Mouse (Mus musculus): ENCODE measurements at regions not wholly inside any gene's neighbourhood (a gene's known extent, or its start where the extent isn't known, plus 50 kb on each side); places are given as distances from the start of the nearest gene placed in this dataset.
"Not testable (repeated sequence)": the region's sequence is repeated elsewhere in the genome, so short reads cannot be mapped to it uniquely, and the experiment has no call there.

DNA sequence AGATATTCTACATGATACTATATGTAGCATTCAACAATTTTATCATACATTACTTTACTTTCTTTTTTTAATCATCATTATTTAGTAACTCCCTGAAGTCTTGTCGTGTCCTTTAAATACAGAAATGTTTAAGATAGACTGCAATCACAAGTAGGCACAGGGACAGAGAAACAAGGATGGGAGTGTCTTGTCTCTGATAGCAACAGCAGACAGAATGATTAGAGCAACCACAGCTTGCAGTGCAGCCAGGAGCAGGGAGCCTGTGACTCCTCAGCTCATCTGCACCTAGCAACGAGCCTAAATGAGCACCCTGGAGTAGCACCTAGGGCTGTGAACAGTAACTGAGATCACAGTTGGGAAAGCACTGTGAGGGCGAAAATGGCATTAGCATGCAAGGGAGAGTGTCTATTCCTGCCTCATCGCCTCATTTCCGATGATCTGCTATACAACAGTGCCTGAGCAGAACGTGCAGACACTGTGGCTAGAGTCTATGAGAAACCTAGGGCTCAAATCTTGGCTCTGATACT is 467.4 kb upstream of the Kif18a start:
- no peaks in the 10 kb centered on the region for H3K4me1 ChIP-seq (ENCODE audit: control insufficient read depth, insufficient read depth, low read length)
- 64% methylated on average over 6 of the region's 6 CpGs for WGBS
- H3K27ac ChIP-seq (ENCODE audit: insufficient read depth, low read length) = no peak overlapping the region
- DNase-seq = no peak
- H3K27me3 ChIP-seq (ENCODE audit: control insufficient read depth, insufficient read depth, low read length) = no peaks in the 10 kb centered on the region
- TF ChIP-seq CTCF (IDR thresholded peaks at IDR 0.05; ENCODE audit: borderline replicate concordance, insufficient read depth, low read depth, low read length) = no peak
- no peak for TF ChIP-seq POLR2A (IDR thresholded peaks at IDR 0.05; ENCODE audit: borderline replicate concordance, insufficient read depth, low read length)
- no peak overlapping the region for H3K4me3 ChIP-seq (replicated peaks; ENCODE audit: insufficient read depth, low read depth, low read length)

DNA sequence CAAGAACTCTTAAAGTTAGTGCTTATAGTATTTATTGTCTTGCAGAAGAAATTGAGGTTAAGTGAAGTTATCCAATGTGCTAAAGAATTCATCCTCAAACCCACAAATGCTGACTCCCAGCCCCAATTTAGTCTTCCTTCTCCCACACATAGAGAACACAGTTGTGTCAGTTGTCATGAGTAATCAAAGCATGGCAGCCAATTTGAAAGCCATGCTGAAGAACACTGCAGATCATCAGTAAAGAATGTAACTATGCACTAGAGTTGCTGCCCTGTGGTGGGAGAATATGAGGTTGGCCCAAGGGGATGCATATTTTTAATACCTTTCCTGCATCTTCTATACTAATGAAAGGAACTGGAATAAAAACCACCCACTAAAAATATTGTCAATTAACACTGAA is 464.0 kb upstream of the Kif18a start:
- DNase-seq = no peak
- Histone ChIP-seq H3K4me1 (ENCODE audit: control insufficient read depth, insufficient read depth, low read length) (no peaks in the 10 kb centered on the region), H3K4me3 (replicated peaks; ENCODE audit: insufficient read depth, low read depth, low read length) (no peak overlapping the region), H3K27me3 (ENCODE audit: control insufficient read depth, insufficient read depth, low read length) (no peaks in the 10 kb centered on the region), H3K27ac (ENCODE audit: insufficient read depth, low read length) (no peak overlapping the region)
- TF ChIP-seq CTCF (IDR thresholded peaks at IDR 0.05; ENCODE audit: borderline replicate concordance, insufficient read depth, low read depth, low read length) (no peak), POLR2A (IDR thresholded peaks at IDR 0.05; ENCODE audit: borderline replicate concordance, insufficient read depth, low read length) (no peak)

DNA sequence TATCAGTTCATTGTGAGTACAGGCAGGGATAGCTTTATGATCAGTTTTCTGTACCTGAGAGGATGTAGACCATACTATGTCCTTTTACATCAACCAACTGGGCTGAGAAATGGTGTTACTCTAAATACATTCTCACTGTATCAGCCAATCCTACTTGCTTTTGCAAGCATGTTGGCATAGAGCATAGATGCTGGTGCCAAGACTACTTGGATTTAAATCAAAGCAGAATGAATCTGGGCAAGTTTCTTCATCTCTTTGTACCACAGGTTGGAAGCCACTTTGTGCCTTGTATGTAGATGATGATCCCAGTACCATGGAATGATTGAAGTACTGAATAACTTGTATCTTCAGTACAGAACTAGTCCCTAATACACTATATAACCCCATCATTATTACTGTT is 456.5 kb upstream of the Kif18a start:
- no peak for TF ChIP-seq POLR2A (IDR thresholded peaks at IDR 0.05; ENCODE audit: borderline replicate concordance, insufficient read depth, low read length)
- TF ChIP-seq CTCF (IDR thresholded peaks at IDR 0.05; ENCODE audit: borderline replicate concordance, insufficient read depth, low read depth, low read length) = no peak
- Histone ChIP-seq H3K4me1 (ENCODE audit: control insufficient read depth, insufficient read depth, low read length) (no peaks in the 10 kb centered on the region), H3K27me3 (ENCODE audit: control insufficient read depth, insufficient read depth, low read length) (no peaks in the 10 kb centered on the region), H3K4me3 (replicated peaks; ENCODE audit: insufficient read depth, low read depth, low read length) (no peak overlapping the region), H3K27ac (ENCODE audit: insufficient read depth, low read length) (no peak overlapping the region)
- peak in 1 of 2 experiments; percentile 1 for DNase-seq

DNA sequence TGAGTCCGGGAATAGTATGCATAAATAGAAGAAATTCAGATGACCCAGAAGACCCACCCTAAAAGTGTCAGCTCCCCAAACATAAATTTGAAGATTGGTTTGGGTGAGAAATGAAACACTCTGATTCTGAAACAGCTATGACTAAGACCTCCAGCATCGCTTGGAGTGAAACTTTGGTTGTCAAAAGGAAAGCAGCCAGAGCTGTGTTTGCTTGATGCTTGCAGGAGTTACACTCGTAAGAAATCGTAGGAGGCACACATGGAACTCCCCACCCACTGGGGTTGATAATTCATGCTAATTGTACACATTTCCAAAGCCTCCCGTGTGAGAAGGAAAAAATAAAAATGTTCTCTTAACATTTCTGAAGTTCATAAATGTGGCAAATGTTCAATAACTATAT is 454.6 kb upstream of the Kif18a start:
- no peaks in the 10 kb centered on the region for H3K4me1 ChIP-seq (ENCODE audit: control insufficient read depth, insufficient read depth, low read length)
- no peak overlapping the region for H3K27ac ChIP-seq (ENCODE audit: insufficient read depth, low read length)
- no peaks in the 10 kb centered on the region for H3K27me3 ChIP-seq (ENCODE audit: control insufficient read depth, insufficient read depth, low read length)
- TF ChIP-seq CTCF (IDR thresholded peaks at IDR 0.05; ENCODE audit: borderline replicate concordance, insufficient read depth, low read depth, low read length) = no peak
- no peak for TF ChIP-seq POLR2A (IDR thresholded peaks at IDR 0.05; ENCODE audit: borderline replicate concordance, insufficient read depth, low read length)
- no peak for DNase-seq
- H3K4me3 ChIP-seq (replicated peaks; ENCODE audit: insufficient read depth, low read depth, low read length) = no peak overlapping the region
- WGBS = 38% methylated on average over 5 of the region's 5 CpGs

DNA sequence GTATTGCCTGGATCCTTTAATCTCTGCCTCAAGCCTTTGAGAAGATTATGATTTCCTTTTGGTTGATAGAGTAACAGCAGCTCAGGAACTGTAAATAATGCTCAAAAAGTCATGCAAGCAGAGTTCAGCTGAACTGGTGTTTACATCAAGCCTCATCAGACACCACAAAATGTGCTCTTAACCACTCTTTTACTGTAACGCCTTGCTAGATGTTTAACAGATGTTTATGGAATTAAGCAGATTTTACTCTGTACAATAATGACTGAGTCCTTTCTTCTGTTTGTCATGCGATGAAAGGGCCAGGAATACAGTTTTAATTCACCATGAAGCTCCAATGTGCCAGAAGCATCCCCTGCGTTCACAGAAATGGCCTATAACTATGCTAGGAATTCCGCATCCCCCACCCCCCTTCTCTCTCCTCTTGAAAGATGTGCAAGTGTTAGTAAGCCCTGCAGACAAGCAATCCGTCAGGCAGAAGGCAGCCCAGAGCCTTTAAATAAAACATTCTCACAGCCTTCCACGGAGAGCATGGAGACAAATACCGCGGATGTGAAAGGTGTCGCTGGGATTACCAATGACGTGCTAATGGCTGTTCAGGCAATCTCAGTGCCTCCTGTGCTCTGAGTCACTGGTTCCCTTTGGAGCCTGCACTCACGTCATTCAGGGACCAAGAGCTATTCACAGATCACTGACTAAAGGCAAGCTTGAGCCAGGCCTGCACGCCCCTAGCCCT is 453.3 kb upstream of the Kif18a start:
- peak; percentile 9 to 28 for DNase-seq
- no peak overlapping the region for H3K27ac ChIP-seq (ENCODE audit: insufficient read depth, low read length)
- H3K27me3 ChIP-seq (ENCODE audit: control insufficient read depth, insufficient read depth, low read length) = no peaks in the 10 kb centered on the region
- WGBS = 11% methylated on average over 12 of the region's 12 CpGs
- TF ChIP-seq POLR2A (IDR thresholded peaks at IDR 0.05; ENCODE audit: borderline replicate concordance, insufficient read depth, low read length) = no peak
- TF ChIP-seq CTCF (IDR thresholded peaks at IDR 0.05; ENCODE audit: borderline replicate concordance, insufficient read depth, low read depth, low read length) = no peak
- H3K4me3 ChIP-seq (replicated peaks; ENCODE audit: insufficient read depth, low read depth, low read length) = no peak overlapping the region
- no peaks in the 10 kb centered on the region for H3K4me1 ChIP-seq (ENCODE audit: control insufficient read depth, insufficient read depth, low read length)

DNA sequence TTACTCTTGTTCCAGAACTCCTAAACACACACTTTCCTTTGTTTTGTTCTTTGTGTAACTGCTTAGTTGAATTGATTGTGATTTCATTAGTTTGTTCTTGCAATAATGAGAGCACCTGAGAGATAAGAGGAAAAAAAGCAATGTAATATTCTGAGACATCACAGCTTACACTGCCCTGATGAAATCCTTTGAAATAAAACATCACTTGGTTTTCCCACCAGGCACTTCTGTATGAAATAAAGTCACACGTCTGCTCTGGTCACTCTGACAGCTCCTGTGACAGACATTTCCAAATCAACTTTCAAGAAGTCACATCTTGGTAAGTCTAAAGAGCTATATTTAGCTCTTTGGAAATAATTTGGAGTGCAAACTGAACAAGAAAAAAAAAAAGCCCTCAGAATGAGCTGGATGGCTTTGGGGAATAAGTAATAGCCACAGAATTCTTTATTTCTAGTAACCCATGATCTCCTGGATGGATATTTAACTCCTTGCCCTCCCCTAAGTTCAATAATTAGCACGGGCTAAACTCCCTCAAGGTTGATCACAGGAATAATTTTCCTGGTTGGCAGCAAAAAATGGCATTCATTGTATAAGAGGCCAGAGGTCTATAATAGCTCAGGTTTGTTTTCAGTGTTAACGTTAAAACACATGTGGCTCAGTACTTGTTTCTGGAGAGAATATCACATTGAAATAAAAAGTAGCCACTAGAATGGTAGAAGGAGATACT is 452.4 kb upstream of the Kif18a start:
- DNase-seq = no peak
- H3K27me3 ChIP-seq (ENCODE audit: control insufficient read depth, insufficient read depth, low read length) = no peaks in the 10 kb centered on the region
- no peak overlapping the region for H3K27ac ChIP-seq (ENCODE audit: insufficient read depth, low read length)
- H3K4me3 ChIP-seq (replicated peaks; ENCODE audit: insufficient read depth, low read depth, low read length) = no peak overlapping the region
- 55% methylated on average over 3 of the region's 3 CpGs for WGBS
- TF ChIP-seq CTCF (IDR thresholded peaks at IDR 0.05; ENCODE audit: borderline replicate concordance, insufficient read depth, low read depth, low read length) (no peak), POLR2A (IDR thresholded peaks at IDR 0.05; ENCODE audit: borderline replicate concordance, insufficient read depth, low read length) (no peak)
- H3K4me1 ChIP-seq (ENCODE audit: control insufficient read depth, insufficient read depth, low read length) = no peaks in the 10 kb centered on the region

DNA sequence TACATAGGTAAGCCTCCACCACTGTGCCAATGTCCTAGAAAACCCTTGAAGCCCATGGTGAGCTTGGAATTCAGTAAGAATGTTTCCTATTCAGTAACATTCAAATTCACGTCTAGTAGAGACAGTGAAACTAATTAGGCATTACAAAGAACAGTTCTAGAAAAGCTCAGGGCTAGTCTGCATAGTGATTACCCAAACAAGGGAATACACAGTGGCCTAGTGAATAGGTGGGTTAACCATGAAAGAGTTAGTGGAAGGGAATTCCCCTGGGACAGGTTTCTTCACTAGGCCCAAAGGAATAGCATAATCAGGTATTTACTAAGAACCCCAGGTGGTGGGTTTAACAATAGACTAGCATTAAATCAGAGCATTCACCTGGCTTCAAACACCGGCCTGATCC is 436.7 kb upstream of the Kif18a start:
- not testable (repeated sequence) for H3K27ac ChIP-seq (ENCODE audit: insufficient read depth, low read length); H3K4me1 ChIP-seq (ENCODE audit: control insufficient read depth, insufficient read depth, low read length); H3K4me3 ChIP-seq (replicated peaks; ENCODE audit: insufficient read depth, low read depth, low read length); H3K27me3 ChIP-seq (ENCODE audit: control insufficient read depth, insufficient read depth, low read length); DNase-seq
- 51% methylated on average over 2 of the region's 2 CpGs for WGBS

DNA sequence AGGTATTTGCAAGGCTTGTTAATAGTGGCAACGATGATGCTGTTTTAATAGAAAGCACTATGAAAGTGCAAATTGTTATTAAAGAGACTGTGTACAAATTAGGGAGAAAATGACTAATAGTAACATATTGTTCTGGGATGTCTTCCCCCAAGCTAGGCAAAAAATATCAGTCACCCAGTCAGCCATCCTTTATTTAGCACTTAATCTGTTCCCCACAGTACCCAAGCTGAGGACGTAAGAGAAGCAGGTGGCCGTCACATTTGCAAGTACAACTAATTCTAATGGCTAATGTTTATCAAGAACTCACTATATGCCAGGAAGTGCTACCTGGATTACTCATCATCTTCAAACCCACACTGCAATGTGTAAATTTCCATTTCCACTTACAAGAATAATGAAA is 432.5 kb upstream of the Kif18a start:
- DNase-seq = no peak
- no peak overlapping the region for H3K4me3 ChIP-seq (replicated peaks; ENCODE audit: insufficient read depth, low read depth, low read length)
- 86% methylated on average over 3 of the region's 3 CpGs for WGBS
- TF ChIP-seq POLR2A (IDR thresholded peaks at IDR 0.05; ENCODE audit: borderline replicate concordance, insufficient read depth, low read length) (no peak), CTCF (IDR thresholded peaks at IDR 0.05; ENCODE audit: borderline replicate concordance, insufficient read depth, low read depth, low read length) (no peak)
- no peak overlapping the region for H3K27ac ChIP-seq (ENCODE audit: insufficient read depth, low read length)
- H3K4me1 ChIP-seq (ENCODE audit: control insufficient read depth, insufficient read depth, low read length) = no peaks in the 10 kb centered on the region
- H3K27me3 ChIP-seq (ENCODE audit: control insufficient read depth, insufficient read depth, low read length) = no peaks in the 10 kb centered on the region

Measured in cerebellum, adult 2 months (tissue).